Mouse (Mus musculus) lung, embryonic 16.5 days (tissue): ENCODE data around the gene Smyd3. TPM values are rescaled to one million over a fixed set of nuclear protein-coding genes. Genes with fewer than 3 reads are reported as not detected.
A peak's percentile ranks its signal among the peaks of the same experiment; 100 is the strongest.

ENCODE experiments used
- ATAC-seq: fragments of 200-750 bp; cut with Nextera tagmentation; 2 replicates; pipeline ENCODE4 v1.8.0; 2017; ENCODE audit warnings: low read depth, mild to moderate bottlenecking, moderate library complexity
- H3K27ac ChIP-seq: fragments of 300-500 bp; sonication (generic); 2 replicates; pipeline ENCODE4 v1.5.1; 2014; ENCODE audit warnings: mild to moderate bottlenecking, control low read depth, low read length
- H3K27me3 ChIP-seq: fragments of 300-500 bp; sonication (generic); 2 replicates; pipeline ENCODE4 v1.6.1; 2014; ENCODE audit warnings: low read depth, low read length, mixed read lengths; ENCODE audit not compliant: control insufficient read depth, insufficient read depth
- H3K36me3 ChIP-seq: fragments of 300-500 bp; sonication (generic); 2 replicates; pipeline ENCODE4 v1.6.1; 2014; ENCODE audit warnings: low read length; ENCODE audit not compliant: control insufficient read depth, insufficient read depth
- H3K4me1 ChIP-seq: fragments of 300-500 bp; sonication (generic); replicated peaks from 2 replicates; pipeline ENCODE4 v1.6.1; 2014; ENCODE audit warnings: low read length, mixed read lengths; ENCODE audit not compliant: control insufficient read depth, insufficient read depth
- H3K4me2 ChIP-seq: fragments of 300-500 bp; sonication (generic); 2 replicates; pipeline ENCODE4 v1.6.1; 2014; ENCODE audit warnings: low read depth, low read length, control low read depth
- H3K4me3 ChIP-seq: fragments of 300-500 bp; sonication (generic); 2 replicates; pipeline ENCODE4 v1.5.1; 2014; ENCODE audit warnings: mild to moderate bottlenecking, low read length, control low read depth
- H3K9ac ChIP-seq: fragments of 300-500 bp; sonication (generic); 2 replicates; pipeline ENCODE4 v1.6.1; 2014; ENCODE audit warnings: low read length, control low read depth
- H3K9me3 ChIP-seq: fragments of 300-500 bp; sonication (generic); 2 replicates; pipeline ENCODE4 v1.6.1; 2016; ENCODE audit warnings: low read length; ENCODE audit not compliant: control insufficient read depth
- WGBS: fragments of 180-500 bp; shearing (Covaris S2); extraction: QIAGEN DNeasy Blood & Tissue Kit; methylation state at CpG from one replicate; pipeline ENCODE4 v1.1.7; 2014; 5-methylcytosine and 5-hydroxymethylcytosine counted together
- polyA plus RNA-seq: library from polyadenylated mRNA; unstranded; fragments of >200 nt; fragmentation: Nextera tagmentation; extraction: Ambion mirVana; gene quantifications from 2 replicates; pipeline ENCODE4 v1.2.1, GENCODE M21; 2015

Gene Smyd3
- polyA plus RNA-seq, 1 experiment from 2014 or later: 16.8 TPM

DNA sequence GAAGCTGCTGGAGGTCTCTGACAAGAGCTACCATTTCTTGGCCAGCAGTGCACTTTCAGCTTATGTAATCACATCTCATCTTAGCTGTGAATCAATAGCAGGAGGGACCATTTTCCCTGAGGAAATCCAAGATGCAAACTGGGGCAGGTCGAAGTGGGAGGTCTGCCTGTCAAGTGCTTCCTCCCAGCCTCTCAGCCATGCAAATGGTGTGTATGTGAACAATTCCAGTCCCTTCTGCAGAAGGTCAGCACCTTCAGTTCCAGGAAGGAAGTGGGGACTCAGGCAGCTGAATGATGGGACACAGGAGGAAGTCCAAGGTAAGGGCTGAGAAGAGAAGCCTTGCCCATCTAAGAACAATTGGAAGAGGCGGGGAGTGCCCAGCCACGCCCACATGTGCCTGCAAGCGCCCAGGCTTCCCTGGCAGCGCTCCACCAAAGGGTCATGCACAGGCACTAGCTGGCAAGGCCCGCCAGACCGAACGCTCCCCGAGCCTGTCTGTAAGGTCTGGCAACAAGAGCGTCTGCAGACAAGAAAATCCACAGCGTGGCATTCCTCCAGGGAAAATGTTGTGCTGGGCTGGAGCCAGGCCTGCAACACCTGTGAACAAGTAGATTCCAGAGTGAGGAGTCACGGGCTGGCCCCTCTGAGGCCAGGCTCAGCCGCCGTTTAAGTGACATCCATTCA is 381.2 kb downstream of the Smyd3 start:
- no peak overlapping the region for H3K4me3 ChIP-seq
- H3K4me1 ChIP-seq: peaks cover 10% of the 10 kb centered on the region
- peaks cover 6% of the 10 kb centered on the region for H3K9me3 ChIP-seq
- no peak overlapping the region for H3K9ac ChIP-seq
- peak overlapping the region; percentile 26 for H3K27ac ChIP-seq
- no peaks in the 10 kb centered on the region for H3K27me3 ChIP-seq
- no peaks in the 10 kb centered on the region for H3K36me3 ChIP-seq
- peak; percentile 77 for ATAC-seq
- WGBS: 17% methylated on average over 14 of the region's 14 CpGs
- peak overlapping the region; percentile 29 for H3K4me2 ChIP-seq

DNA sequence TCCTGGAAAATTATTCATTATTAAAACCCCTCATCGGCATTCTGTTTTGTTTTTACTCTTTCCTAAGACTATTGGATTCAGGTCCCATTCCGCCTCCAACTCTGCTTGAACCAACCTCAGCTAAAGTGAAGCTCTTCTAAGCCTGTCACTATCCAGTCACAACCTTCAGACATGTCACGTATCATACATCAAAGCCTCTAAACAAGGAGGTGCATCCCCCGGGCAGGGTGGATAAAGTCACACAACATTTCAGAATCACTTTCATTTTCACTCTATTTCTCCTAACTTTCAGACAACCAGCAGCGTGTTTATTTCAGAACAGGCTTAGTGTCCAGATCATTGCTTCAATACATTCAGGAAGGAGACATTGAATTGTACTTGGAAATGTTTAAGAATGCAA is 387.8 kb downstream of the Smyd3 start:
- Histone ChIP-seq H3K9me3 (peaks cover 6% of the 10 kb centered on the region), H3K4me2 (no peak overlapping the region), H3K27me3 (no peaks in the 10 kb centered on the region), H3K27ac (no peak overlapping the region), H3K4me3 (no peak overlapping the region), H3K4me1 (no peaks in the 10 kb centered on the region), H3K9ac (no peak overlapping the region), H3K36me3 (no peaks in the 10 kb centered on the region)
- 80% methylated on average over 5 of the region's 5 CpGs for WGBS
- ATAC-seq: no peak

DNA sequence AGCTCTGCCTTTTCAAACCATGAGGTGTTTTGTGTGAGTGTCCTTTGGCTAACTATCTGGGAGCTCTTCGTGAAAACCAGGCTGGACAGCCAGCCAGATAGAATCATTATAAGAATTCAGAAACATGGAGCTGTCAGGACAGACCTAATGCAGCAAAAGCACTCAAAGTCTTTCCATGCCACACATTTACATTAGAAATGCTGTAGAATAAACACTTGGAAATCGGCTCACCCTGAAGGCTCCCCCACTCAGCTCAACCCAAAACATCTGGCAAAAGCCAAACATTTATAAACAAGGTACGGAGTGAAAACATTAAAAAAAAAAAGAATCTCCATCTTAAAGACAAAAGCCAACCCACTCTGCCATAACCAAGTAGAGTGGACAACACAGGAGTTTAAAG is 391.6 kb downstream of the Smyd3 start:
- peaks cover 4% of the 10 kb centered on the region for H3K4me1 ChIP-seq
- no peak overlapping the region for H3K27ac ChIP-seq
- no peaks in the 10 kb centered on the region for H3K27me3 ChIP-seq
- no peaks in the 10 kb centered on the region for H3K36me3 ChIP-seq
- no peak for ATAC-seq
- no peak overlapping the region for H3K4me2 ChIP-seq
- H3K9ac ChIP-seq: no peak overlapping the region
- no peak overlapping the region for H3K4me3 ChIP-seq
- no peaks in the 10 kb centered on the region for H3K9me3 ChIP-seq
- whole genome bisulfite sequencing: 46% methylated on average over 3 of the region's 3 CpGs

DNA sequence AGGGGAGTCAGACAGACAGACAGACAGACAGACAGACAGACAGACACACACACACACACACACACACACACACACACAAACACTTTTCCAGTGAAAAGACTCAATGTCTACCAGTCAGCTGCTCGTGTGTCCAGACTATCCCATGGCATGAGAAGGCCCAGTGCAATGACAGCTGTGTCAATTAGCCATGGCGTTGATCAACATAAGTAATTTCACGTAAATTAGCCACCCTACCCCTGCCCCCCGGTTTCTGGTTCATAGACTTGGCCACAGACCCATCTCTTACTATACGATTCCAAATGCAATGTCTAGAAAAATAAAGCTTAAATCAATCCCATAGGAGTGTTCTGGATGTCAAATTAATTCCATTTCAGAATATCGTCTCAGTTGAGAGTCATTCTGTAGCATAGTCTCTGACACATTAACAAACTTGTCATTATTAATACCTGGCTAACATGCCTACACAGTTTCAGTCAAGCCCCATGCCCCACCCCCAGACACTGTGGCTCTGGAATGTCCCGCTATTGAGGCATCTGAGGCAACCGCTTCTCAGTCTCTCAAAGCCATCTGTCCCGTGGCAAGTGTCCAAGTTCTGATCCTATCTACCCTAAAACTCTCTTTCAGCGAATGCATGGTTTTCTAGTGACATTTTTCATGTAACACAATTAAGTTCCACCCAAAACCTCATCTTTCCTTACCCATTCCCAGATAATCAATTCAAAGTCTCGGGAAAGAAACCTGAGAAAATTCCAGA is 395.2 kb downstream of the Smyd3 start:
- peak; percentile 64 for ATAC-seq

DNA sequence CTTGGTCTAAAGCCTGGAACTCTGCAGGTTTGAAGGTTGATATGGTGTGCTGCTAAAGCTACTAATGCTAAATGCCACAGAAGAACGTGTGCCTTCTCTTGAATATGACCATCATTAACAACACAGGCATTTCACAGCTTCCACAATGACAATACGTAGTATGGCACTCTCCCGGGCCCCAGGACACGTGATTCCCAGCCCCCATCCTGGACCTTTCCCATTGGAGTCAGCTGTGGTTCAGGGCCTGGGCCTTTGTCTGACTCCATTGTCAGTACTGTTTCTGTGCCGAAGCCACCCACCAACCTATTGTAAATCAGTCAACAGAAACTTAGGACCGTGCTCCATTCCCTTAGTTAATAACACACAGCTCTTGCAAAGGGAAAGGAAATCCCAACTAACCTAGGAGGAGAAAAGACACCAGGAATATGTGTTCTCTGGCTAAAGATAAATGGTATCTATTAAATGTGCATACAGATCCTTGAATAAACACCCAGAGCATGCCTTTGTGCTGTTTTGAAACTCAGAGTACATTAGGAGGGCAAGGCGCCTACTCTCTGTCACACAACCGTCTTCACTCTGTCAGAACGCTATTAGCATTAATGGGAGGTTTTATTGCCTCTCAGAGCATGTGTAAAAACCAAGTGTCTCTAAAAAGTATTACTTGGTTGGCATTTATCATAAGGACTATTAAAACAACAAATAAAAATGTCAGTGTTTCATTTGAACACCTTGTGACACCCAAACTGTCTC is 397.4 kb downstream of the Smyd3 start:
- Histone ChIP-seq H3K27me3 (no peaks in the 10 kb centered on the region), H3K27ac (no peak overlapping the region), H3K4me3 (no peak overlapping the region), H3K9ac (no peak overlapping the region), H3K36me3 (no peaks in the 10 kb centered on the region), H3K4me1 (peaks cover 4% of the 10 kb centered on the region), H3K4me2 (no peak overlapping the region), H3K9me3 (no peaks in the 10 kb centered on the region)
- WGBS: 73% methylated on average over 9 of the region's 9 CpGs
- ATAC-seq: no peak

More for the DNA sequence above, 395.2 kb downstream of the Smyd3 start:
- Histone ChIP-seq H3K9me3 (no peaks in the 10 kb centered on the region), H3K4me3 (no peak overlapping the region), H3K9ac (no peak overlapping the region), H3K4me2 (no peak overlapping the region), H3K4me1 (peaks cover 4% of the 10 kb centered on the region), H3K27ac (no peak overlapping the region), H3K27me3 (no peaks in the 10 kb centered on the region), H3K36me3 (no peaks in the 10 kb centered on the region)
- 55% methylated on average over 11 of the region's 11 CpGs for WGBS

DNA sequence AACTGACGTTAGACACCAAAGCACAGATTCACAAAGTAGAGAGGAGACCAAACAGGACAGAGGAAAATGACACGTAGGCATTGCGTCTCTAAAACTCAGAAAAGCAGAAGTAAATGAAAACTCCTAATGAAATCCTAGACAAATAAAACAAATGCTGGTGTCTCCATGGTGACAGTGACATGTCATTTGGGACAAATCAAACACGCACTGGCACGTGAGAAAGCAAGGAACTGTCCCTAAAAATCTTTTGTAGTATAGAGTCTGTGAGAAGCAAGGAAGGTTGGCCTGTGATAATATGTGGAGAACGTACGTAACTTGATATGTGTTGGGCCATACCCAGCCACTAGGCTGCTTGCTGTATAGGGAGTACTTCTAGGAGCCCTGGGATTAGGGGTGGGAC is 399.2 kb downstream of the Smyd3 start:
- Histone ChIP-seq H3K4me1 (peaks cover 6% of the 10 kb centered on the region), H3K36me3 (no peaks in the 10 kb centered on the region), H3K4me2 (no peak overlapping the region), H3K27ac (no peak overlapping the region), H3K27me3 (no peaks in the 10 kb centered on the region), H3K9ac (no peak overlapping the region), H3K9me3 (no peaks in the 10 kb centered on the region), H3K4me3 (no peak overlapping the region)
- ATAC-seq: no peak
- 53% methylated on average over 7 of the region's 7 CpGs for WGBS

DNA sequence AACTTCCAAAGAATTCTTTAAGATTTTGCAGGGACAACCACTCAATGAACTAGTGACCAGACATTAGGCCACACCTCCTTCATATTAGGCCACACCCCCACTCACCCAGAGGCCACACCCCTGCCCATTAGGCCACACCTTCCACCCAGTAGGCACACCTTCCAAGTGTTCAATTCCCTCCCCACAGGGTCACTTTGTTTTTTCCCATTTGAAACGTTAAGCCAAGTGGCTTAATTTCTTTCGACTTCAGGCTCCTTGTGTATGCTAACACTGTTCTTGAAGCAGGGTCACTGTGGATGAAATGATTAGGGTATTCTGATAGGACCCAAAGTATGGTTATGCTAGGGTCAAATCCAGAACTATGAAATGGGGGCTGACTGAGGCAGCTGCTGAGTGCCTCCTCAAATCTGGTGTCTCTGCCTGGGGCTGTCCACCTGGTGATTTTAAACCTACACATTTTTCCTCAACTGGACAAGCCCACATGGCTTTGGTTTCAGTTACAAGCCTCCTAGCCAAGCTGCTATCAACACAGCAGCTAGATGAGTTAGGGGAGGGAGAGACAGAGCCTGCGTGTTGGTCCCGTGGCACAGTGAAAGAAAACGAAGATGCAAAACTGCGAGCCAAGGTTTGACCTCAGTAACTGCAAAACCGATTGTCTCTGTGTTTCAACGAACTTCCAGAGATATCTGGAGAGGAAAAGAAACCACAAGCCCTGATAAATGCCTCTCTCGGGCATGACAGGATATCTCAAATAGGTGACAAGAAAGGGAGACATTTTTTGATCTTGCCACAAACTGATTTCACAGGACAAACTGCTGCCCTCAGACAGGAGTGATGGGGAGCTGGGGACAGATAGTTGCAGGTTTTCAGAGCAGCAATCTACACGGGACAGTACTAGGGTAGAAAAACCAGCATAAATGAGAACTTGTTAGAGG is 400.8 kb downstream of the Smyd3 start:
- H3K27ac ChIP-seq: no peak overlapping the region
- WGBS: 68% methylated on average over 10 of the region's 10 CpGs

DNA sequence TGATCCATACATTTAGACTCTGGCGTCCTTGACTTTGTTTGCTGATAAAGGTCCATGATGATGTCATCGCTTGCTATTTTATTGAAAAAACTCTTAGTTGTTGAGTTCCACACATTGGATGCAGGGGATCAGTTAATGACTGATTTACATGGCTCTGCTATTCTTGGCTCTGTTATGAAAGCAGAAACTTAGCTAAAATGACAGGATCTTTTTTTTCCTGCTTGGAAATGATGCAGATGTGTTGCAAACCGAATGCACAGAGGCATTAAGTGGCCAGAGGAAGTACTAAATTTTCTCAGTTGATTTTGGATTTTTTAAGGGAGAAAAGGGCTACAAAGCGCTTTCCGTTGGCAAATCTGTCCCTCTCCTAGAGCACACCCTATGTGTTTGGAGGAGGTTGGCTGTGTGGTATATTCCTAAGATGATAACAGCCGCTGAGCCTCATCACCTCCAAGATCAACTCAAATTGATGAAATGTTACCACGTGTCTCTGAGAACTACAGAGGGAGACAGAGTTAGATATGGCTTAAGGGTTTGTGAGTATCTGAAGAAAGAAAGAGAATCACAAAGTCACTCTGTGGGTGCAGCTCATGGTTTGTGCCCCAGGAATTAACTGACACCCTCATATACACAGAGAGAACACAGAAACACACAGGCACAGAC is 402.9 kb downstream of the Smyd3 start:
- H3K4me1 ChIP-seq: 0 out of 2 replicates have a peak, but pooled peaks cover 3% of the 10 kb centered on the region
- H3K4me3 ChIP-seq: no peak overlapping the region
- no peak overlapping the region for H3K27ac ChIP-seq
- 53% methylated on average over 7 of the region's 7 CpGs for WGBS
- H3K27me3 ChIP-seq: no peaks in the 10 kb centered on the region
- no peak overlapping the region for H3K9ac ChIP-seq
- no peaks in the 10 kb centered on the region for H3K36me3 ChIP-seq
- H3K9me3 ChIP-seq: no peaks in the 10 kb centered on the region
- H3K4me2 ChIP-seq: no peak overlapping the region
- ATAC-seq: no peak

More for the DNA sequence above, 400.8 kb downstream of the Smyd3 start:
- Histone ChIP-seq H3K4me1 (0 out of 2 replicates have a peak, but pooled peaks cover 3% of the 10 kb centered on the region), H3K27me3 (no peaks in the 10 kb centered on the region), H3K36me3 (no peaks in the 10 kb centered on the region), H3K4me3 (no peak overlapping the region), H3K4me2 (no peak overlapping the region), H3K9me3 (no peaks in the 10 kb centered on the region), H3K9ac (no peak overlapping the region)
- ATAC-seq: no peak
